Mouse (Mus musculus): ENCODE measurements around the gene Myh6. TPM values are rescaled to one million over a fixed set of nuclear protein-coding genes. Genes with fewer than 3 reads are reported as not detected.
"Not testable (repeated sequence)": the region's sequence is repeated elsewhere in the genome, so short reads cannot be mapped to it uniquely, and the experiment has no call there.

Myh6 gene
- polyA plus RNA-seq, 1 experiment from 2014 or later: 0.99 TPM

DNA sequence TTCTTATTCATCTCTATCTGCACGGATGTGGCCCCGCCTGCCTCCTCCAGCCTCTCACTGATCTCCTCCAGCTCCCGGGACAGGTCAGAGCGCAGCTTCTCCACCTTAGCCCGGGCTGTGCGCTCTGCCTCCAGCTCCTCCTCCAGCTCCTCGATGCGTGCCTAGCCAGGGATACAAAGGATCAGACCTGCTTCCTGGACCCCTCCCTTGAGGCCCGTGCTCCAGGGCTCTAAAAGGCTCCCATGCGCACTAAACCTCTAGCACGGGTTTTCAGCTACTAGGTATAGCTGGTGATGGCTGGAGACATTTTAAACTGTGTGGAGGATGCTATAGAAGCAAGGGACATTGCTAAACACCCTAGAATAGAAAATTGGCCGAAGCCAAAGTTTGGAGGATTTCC is 16.2 kb downstream of the Myh6 start:
- no peak for ATAC-seq (ENCODE audit: low FRiP score, low read depth)

DNA sequence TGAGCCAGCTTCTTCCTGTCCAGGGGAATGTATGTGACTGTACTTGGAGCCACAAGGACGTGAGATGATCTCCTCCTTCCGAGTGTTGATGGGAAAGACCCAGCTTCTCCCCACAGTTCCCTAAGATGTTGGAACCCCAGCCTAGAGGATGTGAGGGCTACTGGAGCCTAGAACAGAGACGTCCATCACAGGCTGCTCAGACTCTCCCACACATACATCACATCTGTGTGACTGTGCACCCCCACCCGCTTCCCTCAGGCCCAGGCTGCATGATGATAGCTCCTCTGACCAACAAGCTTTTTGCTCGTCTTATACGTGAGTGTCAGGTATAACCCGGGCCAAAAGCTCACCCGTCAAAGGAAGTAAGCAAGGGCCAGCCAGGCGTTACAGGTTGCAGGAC is 17.9 kb downstream of the Myh6 start:
- no peaks in the 10 kb centered on the region for H3K9me3 ChIP-seq
- H3K36me3 ChIP-seq: no peaks in the 10 kb centered on the region
- no peak overlapping the region for H3K4me2 ChIP-seq (replicated peaks)
- no peak overlapping the region for H3K27ac ChIP-seq (replicated peaks)
- no peak overlapping the region for H3K9ac ChIP-seq (replicated peaks)
- H3K27me3 ChIP-seq: no peaks in the 10 kb centered on the region
- no peak overlapping the region for H3K4me3 ChIP-seq
- WGBS: 90% methylated on average over 9 of the region's 9 CpGs
- ATAC-seq (ENCODE audit: low FRiP score, low read depth): no peak
- no peaks in the 10 kb centered on the region for H3K4me1 ChIP-seq

More for the DNA sequence above, 16.2 kb downstream of the Myh6 start:
- no peaks in the 10 kb centered on the region for H3K36me3 ChIP-seq
- WGBS: 60% methylated on average over 12 of the region's 12 CpGs
- H3K9me3 ChIP-seq: no peaks in the 10 kb centered on the region
- no peak overlapping the region for H3K4me3 ChIP-seq
- H3K4me1 ChIP-seq: no peaks in the 10 kb centered on the region
- no peak overlapping the region for H3K9ac ChIP-seq (replicated peaks)
- no peak overlapping the region for H3K4me2 ChIP-seq (replicated peaks)
- H3K27me3 ChIP-seq: no peaks in the 10 kb centered on the region
- no peak overlapping the region for H3K27ac ChIP-seq (replicated peaks)

DNA sequence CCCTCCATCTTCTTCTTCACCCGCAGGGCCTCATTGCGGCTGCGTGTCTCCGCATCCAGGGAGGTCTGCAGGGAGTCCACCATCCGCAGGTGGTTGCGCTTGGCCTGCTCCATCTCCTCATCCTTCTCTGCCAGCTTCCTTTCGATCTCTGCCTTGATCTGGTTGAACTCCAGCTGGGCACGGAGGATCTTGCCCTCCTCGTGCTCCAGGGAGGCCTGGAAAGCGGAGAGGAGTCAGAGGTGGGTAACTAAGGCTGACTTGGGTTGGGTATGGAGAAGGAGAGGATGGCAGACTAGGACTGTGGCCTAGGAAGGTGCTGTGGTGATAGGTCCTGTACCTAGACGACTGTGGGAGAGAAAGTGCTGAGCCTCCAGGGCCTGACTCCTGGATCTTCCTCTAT is 19.7 kb downstream of the Myh6 start:
- H3K9me3 ChIP-seq; H3K9ac ChIP-seq (replicated peaks); H3K36me3 ChIP-seq; H3K27me3 ChIP-seq; H3K4me1 ChIP-seq; ATAC-seq (ENCODE audit: low FRiP score, low read depth); H3K4me3 ChIP-seq; H3K27ac ChIP-seq (replicated peaks); H3K4me2 ChIP-seq (replicated peaks): not testable (repeated sequence)
- 85% methylated on average over 11 of the region's 11 CpGs for WGBS

DNA sequence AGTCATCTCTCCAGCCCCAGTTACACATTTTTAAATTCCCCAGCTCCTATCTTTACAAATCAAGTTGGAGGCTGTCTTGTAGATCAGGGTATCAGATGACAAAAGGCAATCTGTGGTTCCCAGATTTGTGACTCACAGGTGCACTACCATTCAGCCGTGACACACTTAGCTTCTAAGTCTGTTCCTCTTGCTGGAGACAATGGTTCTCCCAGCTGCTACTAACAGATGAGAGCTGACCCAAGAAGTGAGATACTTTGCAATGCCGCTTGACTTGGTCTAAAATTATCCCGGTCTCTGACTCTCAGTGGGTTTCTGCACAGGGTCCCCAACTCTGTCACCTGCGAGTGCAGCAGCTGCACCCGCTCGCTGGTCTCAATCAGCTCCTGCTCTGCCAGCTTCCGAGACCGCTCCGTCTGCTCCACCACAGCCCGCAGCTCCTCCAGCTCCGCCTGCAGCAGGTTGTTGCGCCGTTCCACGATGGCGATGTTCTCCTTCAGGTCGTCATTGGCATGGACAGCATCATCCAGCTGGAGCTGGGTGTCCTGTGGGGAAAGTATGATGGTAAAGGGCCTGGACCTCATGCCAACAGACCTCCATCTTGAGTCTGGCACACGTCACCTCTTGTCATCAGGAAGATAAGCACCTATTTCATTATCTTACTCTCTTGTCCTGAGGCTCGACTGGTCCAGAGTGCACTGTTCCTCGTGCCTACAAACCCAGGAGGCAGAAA is 20.6 kb downstream of the Myh6 start:
- no peaks in the 10 kb centered on the region for H3K27me3 ChIP-seq
- no peak overlapping the region for H3K4me3 ChIP-seq
- H3K4me1 ChIP-seq: no peaks in the 10 kb centered on the region
- no peak overlapping the region for H3K4me2 ChIP-seq (replicated peaks)
- 82% methylated on average over 19 of the region's 19 CpGs for WGBS
- no peak for ATAC-seq (ENCODE audit: low FRiP score, low read depth)
- no peak overlapping the region for H3K27ac ChIP-seq (replicated peaks)
- H3K36me3 ChIP-seq: no peaks in the 10 kb centered on the region
- no peaks in the 10 kb centered on the region for H3K9me3 ChIP-seq
- no peak overlapping the region for H3K9ac ChIP-seq (replicated peaks)

DNA sequence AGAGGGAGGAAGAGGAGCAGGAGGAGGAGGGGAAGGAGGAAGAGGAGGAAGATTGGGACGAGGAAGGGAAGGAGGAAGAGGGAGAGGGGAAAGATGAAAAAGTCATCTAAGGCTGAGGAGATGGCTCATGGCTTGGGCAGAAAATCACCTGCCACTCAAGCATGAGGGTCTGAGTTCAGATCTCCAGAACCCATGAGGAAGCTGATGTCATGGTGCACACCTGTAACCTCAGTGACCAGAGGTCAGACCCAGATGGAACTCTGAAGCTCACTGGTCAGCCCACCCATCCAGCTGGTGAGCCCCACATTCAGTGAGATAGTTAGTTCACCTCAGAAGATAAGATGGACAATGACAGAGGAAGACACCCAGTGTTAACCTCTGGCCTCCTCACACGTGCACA is 21.8 kb downstream of the Myh6 start:
- Histone ChIP-seq H3K9me3 (no peaks in the 10 kb centered on the region), H3K27me3 (no peaks in the 10 kb centered on the region), H3K36me3 (no peaks in the 10 kb centered on the region), H3K4me1 (no peaks in the 10 kb centered on the region), H3K4me3 (no peak overlapping the region), H3K9ac (replicated peaks) (no peak overlapping the region), H3K4me2 (replicated peaks) (no peak overlapping the region), H3K27ac (replicated peaks) (no peak overlapping the region)
- 64% methylated on average over 2 of the region's 2 CpGs for WGBS
- ATAC-seq (ENCODE audit: low FRiP score, low read depth): no peak

DNA sequence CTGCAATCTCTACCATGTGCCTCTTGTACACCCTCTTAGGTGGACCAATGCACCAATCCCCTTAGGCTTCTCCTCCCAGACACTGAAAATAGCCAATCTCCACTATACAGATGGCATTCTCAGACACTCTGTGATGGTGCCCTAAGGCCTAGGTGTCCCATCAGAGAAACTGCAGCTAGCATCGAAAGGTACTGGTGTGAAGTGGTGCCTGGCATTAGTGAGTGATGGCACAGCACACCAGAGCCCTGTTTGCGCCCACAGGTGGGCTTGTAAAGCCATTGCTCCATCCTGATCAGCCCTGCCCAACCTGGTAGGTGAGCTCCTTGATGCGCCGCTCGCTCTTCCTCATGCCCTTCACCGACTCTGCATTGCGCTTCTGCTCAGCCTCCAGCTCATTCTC is 22.8 kb downstream of the Myh6 start:
- no peak overlapping the region for H3K4me2 ChIP-seq (replicated peaks)
- H3K27ac ChIP-seq (replicated peaks): no peak overlapping the region
- ATAC-seq (ENCODE audit: low FRiP score, low read depth): no peak
- no peak overlapping the region for H3K4me3 ChIP-seq
- 90% methylated on average over 7 of the region's 7 CpGs for WGBS
- no peaks in the 10 kb centered on the region for H3K36me3 ChIP-seq
- no peaks in the 10 kb centered on the region for H3K9me3 ChIP-seq
- no peaks in the 10 kb centered on the region for H3K27me3 ChIP-seq
- H3K4me1 ChIP-seq: no peaks in the 10 kb centered on the region
- H3K9ac ChIP-seq (replicated peaks): no peak overlapping the region

DNA sequence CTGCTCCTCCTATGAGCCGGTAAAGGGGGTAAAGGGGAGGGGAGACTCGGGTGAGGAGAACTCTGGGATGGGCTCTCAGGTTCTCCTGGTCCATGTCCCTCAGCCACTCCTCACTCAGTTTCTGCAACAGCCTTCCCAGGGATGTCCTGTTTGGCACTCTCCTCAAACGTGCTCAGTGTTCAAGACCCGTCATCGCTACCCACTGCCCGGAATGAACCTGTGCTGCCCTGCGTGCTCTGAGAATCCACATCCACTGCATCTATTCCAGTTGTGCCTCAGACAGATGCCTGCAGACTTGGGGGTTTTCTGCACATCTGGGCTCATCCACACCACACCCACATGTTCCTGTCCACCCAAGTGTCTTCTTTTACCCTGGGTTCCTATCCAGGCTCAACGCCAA is 24.2 kb downstream of the Myh6 start:
- H3K9ac ChIP-seq (replicated peaks): no peak overlapping the region
- no peaks in the 10 kb centered on the region for H3K4me1 ChIP-seq
- no peaks in the 10 kb centered on the region for H3K9me3 ChIP-seq
- WGBS: 91% methylated on average over 8 of the region's 8 CpGs
- no peaks in the 10 kb centered on the region for H3K36me3 ChIP-seq
- no peak overlapping the region for H3K4me3 ChIP-seq
- H3K27ac ChIP-seq (replicated peaks): no peak overlapping the region
- no peak overlapping the region for H3K4me2 ChIP-seq (replicated peaks)
- no peaks in the 10 kb centered on the region for H3K27me3 ChIP-seq
- no peak for ATAC-seq (ENCODE audit: low FRiP score, low read depth)

DNA sequence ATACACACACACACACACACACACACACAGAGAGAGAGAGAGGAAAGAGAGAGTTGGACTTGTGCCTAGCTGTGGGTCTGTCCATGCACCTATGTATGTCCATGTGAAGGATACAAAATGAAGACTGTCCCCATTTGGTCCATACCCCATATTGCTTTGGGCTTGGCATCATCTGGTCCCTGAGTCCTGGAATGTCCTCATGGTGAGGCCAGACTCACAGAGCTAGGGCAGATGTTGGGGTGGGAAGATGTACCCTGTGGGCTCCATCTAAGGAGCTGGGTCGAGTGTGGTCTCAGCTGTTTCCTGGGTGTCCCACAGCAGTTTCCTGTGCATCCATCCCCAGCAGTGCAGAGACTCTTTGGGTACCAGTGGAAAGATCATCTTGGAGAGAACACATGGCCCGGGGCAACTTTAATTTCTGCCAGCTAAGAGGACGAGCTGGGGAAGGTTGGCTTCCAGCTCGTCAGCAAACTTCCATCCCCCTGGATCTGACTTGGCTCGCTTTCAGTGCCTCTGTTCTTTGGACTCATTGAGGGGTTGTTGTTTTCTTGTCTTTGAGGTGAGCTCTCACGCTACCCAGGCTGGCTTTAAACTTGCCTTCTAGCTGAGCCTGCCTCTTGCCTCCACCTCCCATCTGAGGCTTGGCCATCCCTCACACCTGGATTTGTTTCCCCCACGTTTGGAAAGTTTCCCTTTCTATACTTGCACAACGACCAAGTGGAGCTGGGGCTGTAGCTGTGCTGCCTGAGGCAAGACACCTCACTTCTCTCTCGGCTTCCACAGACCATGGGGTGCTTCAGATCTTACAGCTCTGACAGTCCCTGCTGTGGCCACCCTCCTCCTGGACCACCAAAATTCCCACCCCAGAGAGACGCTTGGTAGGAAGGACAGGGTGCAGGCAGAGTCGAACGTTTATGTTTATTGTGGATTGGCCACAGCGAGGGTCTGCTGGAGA is 25.4 kb downstream of the Myh6 start:
- no peaks in the 10 kb centered on the region for H3K9me3 ChIP-seq
- no peak overlapping the region for H3K4me3 ChIP-seq
- ATAC-seq (ENCODE audit: low FRiP score, low read depth): no peak
- no peak overlapping the region for H3K27ac ChIP-seq (replicated peaks)
- peaks cover 5% of the 10 kb centered on the region for H3K4me1 ChIP-seq
- H3K27me3 ChIP-seq: no peaks in the 10 kb centered on the region
- H3K4me2 ChIP-seq (replicated peaks): no peak overlapping the region
- no peaks in the 10 kb centered on the region for H3K36me3 ChIP-seq
- 73% methylated on average over 13 of the region's 13 CpGs for WGBS
- H3K9ac ChIP-seq (replicated peaks): no peak overlapping the region

DNA sequence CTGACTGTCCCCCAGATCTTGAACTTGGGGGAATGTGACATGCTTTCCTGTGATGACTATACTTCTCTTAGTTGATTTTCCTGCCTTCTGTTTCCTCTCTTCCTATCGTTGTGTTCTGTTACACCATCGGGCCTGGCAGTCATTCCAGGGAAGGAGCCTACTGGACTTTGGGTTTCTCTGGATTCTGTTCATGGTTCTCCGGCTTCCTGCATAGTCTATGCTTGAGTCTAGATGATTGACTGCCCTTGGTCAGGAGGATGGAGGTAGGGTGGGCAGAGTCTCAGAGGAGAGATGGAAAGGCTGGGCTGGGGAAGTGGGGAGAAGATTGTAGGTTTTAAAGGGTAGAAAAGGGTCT is 26.6 kb downstream of the Myh6 start:
- no peak overlapping the region for H3K4me2 ChIP-seq (replicated peaks)
- no peak for ATAC-seq (ENCODE audit: low FRiP score, low read depth)
- no peaks in the 10 kb centered on the region for H3K36me3 ChIP-seq
- no peak overlapping the region for H3K27ac ChIP-seq (replicated peaks)
- no peaks in the 10 kb centered on the region for H3K9me3 ChIP-seq
- H3K27me3 ChIP-seq: no peaks in the 10 kb centered on the region
- no peak overlapping the region for H3K9ac ChIP-seq (replicated peaks)
- no peak overlapping the region for H3K4me3 ChIP-seq
- peaks cover 10% of the 10 kb centered on the region for H3K4me1 ChIP-seq
- 85% methylated on average over 3 of the region's 3 CpGs for WGBS

DNA sequence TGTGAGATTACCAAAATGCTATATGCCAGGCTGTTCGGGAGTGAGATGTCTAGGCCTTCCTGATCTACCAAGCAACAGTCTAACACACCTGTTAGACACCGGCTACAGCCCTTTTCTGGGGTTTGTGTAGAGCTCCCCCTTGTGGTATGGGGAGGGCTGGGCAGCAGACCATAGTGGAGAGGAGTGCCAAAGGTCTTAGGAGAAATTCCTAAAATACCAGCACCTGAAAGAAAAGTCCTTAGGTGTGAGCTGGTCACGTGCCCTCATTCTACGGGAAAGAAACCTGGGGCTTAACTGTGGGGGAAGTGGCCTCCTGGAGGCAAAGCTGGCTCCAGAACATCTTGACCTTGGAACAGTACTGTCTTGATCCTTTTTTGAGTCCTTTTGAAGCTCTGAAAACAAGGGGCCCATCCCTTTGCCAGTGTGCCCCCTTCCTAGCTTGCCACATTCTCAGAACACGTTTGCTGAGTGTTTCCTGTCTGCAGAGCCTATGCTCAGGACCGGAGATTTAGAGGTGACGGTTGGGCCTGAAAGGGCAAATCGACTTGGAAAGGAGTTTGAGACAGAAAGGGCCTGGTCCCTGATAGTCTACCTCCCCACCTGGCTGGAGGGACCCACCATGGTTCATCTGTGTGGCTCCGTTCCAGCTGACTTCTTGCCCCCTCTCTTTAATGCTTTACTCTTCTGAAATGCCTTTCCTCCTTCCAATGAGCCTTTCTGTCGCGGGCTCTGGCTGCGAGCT is 27.1 kb downstream of the Myh6 start:
- Histone ChIP-seq H3K9me3 (no peaks in the 10 kb centered on the region), H3K27ac (replicated peaks) (no peak overlapping the region), H3K4me2 (replicated peaks) (no peak overlapping the region), H3K27me3 (no peaks in the 10 kb centered on the region), H3K4me3 (no peak overlapping the region), H3K4me1 (peaks cover 10% of the 10 kb centered on the region), H3K36me3 (no peaks in the 10 kb centered on the region), H3K9ac (replicated peaks) (no peak overlapping the region)
- 54% methylated on average over 12 of the region's 12 CpGs for WGBS
- ATAC-seq (ENCODE audit: low FRiP score, low read depth): peak; percentile 41; the same call in 1 of the 2 replicates

DNA sequence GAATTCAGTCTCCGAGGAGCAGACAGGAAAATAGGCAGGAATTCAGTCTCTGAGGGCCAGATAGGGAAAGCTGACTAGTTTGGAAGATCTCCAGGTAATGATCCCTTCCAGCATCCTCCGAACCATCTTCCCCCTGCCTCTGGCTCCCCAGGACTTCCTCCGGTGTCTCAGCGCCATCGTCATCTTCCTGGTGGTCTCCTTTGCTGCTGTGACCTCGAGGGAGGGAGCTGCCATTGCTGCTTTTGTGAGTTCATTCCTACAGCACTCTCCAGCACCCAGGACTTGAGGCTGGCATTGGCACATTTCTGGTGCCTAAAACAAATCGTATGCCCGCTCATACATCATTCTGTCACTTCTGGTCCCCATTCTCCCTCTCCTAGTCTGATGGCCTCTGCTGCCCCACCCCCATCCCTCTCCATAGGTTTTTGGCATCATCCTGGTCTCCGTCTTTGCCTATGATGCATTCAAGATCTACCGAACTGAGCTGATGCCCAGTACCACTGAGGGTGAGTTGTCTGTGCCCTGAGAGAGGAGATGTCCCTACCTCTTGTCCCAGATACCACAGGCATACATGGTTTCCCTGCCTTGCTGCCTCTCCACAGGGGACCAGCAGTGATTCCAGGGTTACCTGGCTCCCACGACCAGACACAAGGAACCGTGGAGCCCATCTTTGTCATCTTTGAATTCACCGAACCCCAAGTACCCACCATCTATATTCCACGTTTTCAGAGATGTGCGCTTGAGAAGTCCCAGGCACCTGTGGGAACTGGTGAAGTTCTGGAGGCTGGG is 28.1 kb downstream of the Myh6 start:
- H3K4me1 ChIP-seq: peaks cover 10% of the 10 kb centered on the region
- no peak overlapping the region for H3K4me3 ChIP-seq
- 79% methylated on average over 15 of the region's 15 CpGs for WGBS
- H3K27ac ChIP-seq (replicated peaks): no peak overlapping the region
- H3K9me3 ChIP-seq: no peaks in the 10 kb centered on the region
- ATAC-seq (ENCODE audit: low FRiP score, low read depth): no peak
- H3K9ac ChIP-seq (replicated peaks): no peak overlapping the region
- no peaks in the 10 kb centered on the region for H3K27me3 ChIP-seq
- no peak overlapping the region for H3K4me2 ChIP-seq (replicated peaks)
- no peaks in the 10 kb centered on the region for H3K36me3 ChIP-seq
